Mouse (Mus musculus) kidney, adult 2 months (tissue): ENCODE data around the gene Smarcb1. TPM values are rescaled to one million over a fixed set of nuclear protein-coding genes. Genes with fewer than 3 reads are reported as not detected.
A peak's percentile ranks its signal among the peaks of the same experiment; 100 is the strongest.

Experiments used
- DNase-seq: peaks from one replicate; pipeline ENCODE4 v3.0.0; 2021
- H3K27ac ChIP-seq: fragments of 200-500 bp; 2 replicates; pipeline ENCODE4 v1.5.1; 2012; ENCODE audit warnings: low read depth, low read length, control low read depth, inconsistent platforms; ENCODE audit not compliant: insufficient read depth
- H3K27me3 ChIP-seq: fragments of 200-500 bp; replicated peaks from 2 replicates; pipeline ENCODE4 v1.6.1; 2012; ENCODE audit warnings: mild to moderate bottlenecking, moderate library complexity, low read length, inconsistent platforms; ENCODE audit not compliant: control insufficient read depth, insufficient read depth
- H3K36me3 ChIP-seq: fragments of 200-500 bp; 2 replicates; pipeline ENCODE4 v1.6.1; 2012; ENCODE audit warnings: mild to moderate bottlenecking, moderate library complexity, low read length, inconsistent platforms; ENCODE audit not compliant: control insufficient read depth, insufficient read depth
- H3K4me1 ChIP-seq: fragments of 200-500 bp; 2 replicates; pipeline ENCODE4 v1.6.1; 2011; ENCODE audit warnings: low read length; ENCODE audit not compliant: control insufficient read depth, insufficient read depth
- H3K4me3 ChIP-seq: fragments of 200-500 bp; 2 replicates; pipeline ENCODE4 v1.5.1; 2011; ENCODE audit warnings: mild to moderate bottlenecking, low read depth, low read length, control low read depth; ENCODE audit not compliant: insufficient read depth
- CTCF ChIP-seq: fragments of 200-500 bp; conservative IDR thresholded peaks from 2 replicates; pipeline ENCODE4 v1.5.1; 2011; ENCODE audit warnings: low read depth, mild to moderate bottlenecking, control low read depth, low read length, moderate library complexity, mixed read lengths; ENCODE audit not compliant: insufficient read depth, insufficient read length
- POLR2A ChIP-seq: fragments of 200-500 bp; IDR thresholded peaks from one replicate; pipeline ENCODE4 v1.6.1; 2011; ENCODE audit warnings: low read depth, low read length, control low read depth
- WGBS: fragments of 180-500 bp; shearing (Covaris S2); methylation state at CpG from one replicate; pipeline ENCODE4 v1.1.7; 2018; 5-methylcytosine and 5-hydroxymethylcytosine counted together
- polyA plus RNA-seq: library from polyadenylated mRNA; depleted of rRNA; stranded (reverse); fragments of >200 nt; gene quantifications from 2 replicates; pipeline ENCODE4 v1.2.3, GENCODE M21; 2012

Gene Smarcb1
- polyA plus RNA-seq, 1 experiment, result 37.7 TPM

DNA sequence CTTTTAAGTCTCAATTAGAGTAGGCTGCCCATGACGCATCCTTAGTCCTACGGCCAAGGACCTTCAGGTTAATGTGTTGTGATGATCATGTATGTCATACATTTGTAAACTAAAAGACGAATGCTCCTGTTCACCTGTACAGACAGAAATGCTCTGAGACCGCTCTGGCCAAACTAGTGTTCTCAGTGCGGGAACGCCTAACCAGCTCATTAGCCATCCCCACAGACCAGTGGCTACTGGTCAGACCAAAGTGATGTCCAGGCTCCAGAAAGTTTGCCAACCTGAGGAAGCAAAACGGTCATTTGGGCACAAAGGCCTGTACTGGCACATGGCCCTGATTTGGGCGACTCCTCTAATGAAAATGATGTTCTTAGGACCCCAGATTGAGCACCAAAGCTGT lies 36.7 kb downstream of the Smarcb1 start:
- WGBS, result 94% methylated on average over 8 of the region's 8 CpGs

DNA sequence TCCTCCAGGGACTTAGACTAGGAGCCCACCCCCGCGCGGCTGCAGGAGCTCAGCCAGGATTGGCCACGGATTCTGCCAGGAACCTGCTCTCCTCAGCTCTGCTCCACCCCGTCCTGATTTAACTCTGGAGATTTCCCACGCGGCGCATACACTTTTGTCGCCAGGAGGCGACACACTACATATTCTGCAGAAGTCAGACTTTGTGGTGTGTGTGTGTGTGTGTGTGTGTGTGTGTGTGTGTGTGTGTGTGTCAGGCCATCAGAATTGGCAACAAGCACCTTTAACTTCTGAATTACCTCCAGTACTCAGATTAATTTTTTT lies 38.2 kb downstream of the Smarcb1 start:
- TF ChIP-seq POLR2A, result no peak
- TF ChIP-seq CTCF, result peak; percentile 72
- Histone ChIP-seq H3K36me3 (no peaks in the 10 kb centered on the region), H3K4me1 (peaks cover 14% of the 10 kb centered on the region), H3K27me3 (no peaks in the 10 kb centered on the region), H3K4me3 (no peak overlapping the region), H3K27ac (peak overlapping the region; percentile 79)
- DNase-seq, result peak; percentile 94
- WGBS, result under 1% methylated on average over 10 of the region's 10 CpGs

More for the DNA sequence above, 36.7 kb downstream of the Smarcb1 start:
- Histone ChIP-seq H3K27me3 (no peaks in the 10 kb centered on the region), H3K4me3 (no peak overlapping the region), H3K4me1 (peaks cover 11% of the 10 kb centered on the region), H3K27ac (no peak overlapping the region), H3K36me3 (no peaks in the 10 kb centered on the region)
- no peak for DNase-seq
- no peak for TF ChIP-seq CTCF
- TF ChIP-seq POLR2A, result no peak

DNA sequence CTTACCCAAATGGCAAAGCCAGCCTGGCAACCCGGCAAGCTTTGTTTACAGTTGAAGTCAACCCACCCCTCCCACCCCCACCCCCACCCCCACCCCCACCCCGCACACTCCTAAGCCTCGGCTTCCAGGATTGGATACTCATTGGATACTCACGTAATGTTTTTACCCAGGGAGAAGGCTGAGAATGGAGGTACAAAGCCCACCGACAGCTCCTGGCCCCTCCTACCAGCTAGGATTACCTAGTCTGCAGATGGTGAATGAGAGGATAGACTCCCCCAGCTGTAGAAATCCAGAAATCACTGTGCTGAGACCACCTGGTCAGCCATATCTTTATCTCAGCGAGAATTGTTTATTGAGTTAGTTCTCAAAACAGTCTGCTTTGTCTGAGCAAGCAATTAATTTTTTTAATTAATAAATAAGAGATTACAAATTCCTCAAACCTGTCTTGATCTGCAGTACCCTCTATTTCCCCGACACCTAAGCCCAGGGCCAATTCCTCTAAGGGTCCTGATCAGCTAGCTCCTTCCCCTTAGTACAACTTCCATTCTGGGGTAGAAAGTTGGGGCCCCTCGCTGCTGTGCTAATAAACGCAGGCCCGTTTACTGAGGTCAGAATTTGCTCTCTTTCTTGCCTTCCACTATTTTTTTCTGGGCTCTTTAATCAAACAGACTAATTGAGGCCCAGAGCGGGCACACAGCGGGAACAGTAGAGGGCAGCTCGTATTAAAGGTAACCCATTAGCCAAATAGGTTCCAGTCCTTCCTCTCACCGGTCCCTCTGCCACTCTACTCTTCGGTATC lies 38.8 kb downstream of the Smarcb1 start:
- 14% methylated on average over 15 of the region's 15 CpGs for WGBS
- DNase-seq, result no peak
- H3K4me1 ChIP-seq, result peaks cover 14% of the 10 kb centered on the region
- TF ChIP-seq POLR2A (no peak), CTCF (no peak)
- H3K27me3 ChIP-seq, result no peaks in the 10 kb centered on the region
- no peak overlapping the region for H3K4me3 ChIP-seq
- H3K36me3 ChIP-seq, result no peaks in the 10 kb centered on the region
- peak overlapping the region; percentile 95 for H3K27ac ChIP-seq

DNA sequence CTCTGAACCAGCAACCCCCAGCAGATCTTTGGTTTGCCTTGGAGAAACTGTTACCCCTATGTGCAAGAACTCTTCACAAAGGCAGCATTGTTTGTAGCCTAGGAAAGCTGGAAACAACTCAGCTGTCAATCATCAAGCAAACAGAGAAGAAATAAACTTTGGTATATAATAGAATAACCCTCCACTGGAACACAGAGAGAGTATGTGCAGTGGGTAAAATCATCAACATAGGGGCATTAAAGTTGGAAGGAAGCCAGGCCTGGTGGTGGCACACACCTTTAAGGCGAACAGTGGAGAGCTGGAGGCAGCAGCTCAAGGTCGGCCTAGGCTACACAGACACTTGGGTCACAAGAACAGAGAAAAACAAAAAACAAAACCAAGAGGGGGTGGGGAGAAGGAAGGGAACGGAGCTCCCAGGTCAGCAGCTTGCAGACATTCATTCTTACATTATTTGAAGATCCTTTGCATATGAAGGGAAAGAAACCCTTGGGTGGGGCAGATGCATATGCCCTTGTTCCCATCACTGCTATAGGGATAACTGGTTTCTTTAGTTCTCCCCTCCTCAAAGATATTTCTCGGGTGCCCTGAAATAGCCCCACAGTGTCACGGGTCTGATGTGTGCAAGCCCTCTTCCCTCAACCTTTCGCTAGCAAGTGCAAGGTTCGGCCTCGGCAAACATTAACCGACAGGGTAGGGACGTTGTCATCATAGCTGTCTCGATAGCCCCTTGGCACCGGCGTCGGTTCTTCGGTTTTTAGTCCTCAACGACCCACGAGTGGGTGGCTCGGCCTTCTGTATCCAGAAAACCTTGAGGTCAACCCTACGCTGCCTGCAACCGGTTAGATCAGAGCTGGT lies 39.6 kb downstream of the Smarcb1 start:
- 24% methylated on average over 20 of the region's 20 CpGs for WGBS
- no peaks in the 10 kb centered on the region for H3K27me3 ChIP-seq
- TF ChIP-seq CTCF (no peak), POLR2A (no peak)
- DNase-seq, result peak; percentile 94
- H3K4me3 ChIP-seq, result no peak overlapping the region
- peaks cover 14% of the 10 kb centered on the region for H3K4me1 ChIP-seq
- no peaks in the 10 kb centered on the region for H3K36me3 ChIP-seq
- H3K27ac ChIP-seq, result peak overlapping the region; percentile 95

DNA sequence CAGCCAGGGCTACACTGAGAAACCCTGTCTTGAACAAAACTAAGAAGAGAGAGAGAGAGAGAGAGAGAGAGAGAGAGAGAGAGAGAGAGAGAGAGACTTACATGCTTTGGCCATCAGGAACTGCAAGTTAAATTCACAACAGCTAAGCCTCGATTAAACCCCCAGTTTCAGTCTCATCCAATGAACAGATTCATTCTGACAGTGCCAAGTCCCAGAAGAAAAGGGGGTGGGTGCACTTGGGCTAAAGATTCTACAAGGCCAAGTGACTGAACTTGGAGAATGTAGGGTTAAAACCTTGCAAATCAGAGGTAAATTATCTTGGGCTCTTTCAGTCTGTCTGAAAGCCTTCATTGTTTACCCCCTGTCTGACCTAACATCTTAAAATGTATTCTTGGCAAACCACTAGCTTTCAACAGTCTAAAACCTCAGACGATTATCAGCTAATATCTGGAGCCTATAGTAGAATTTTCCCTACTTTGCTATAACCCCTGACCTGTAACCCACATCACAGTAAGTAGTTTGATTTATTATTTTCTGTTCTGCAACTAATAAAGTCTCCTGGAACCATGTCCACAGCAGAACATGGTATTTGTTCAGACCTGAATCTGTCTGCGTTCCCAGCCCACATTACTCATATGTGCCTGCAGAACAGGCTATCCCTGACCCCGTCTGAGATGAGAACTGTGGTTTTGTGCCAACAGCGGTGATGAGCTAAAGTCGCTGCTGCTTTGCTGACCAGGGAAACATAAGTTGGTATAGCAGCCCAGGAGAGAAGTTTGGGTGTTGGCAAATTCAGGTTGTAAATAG lies 40.4 kb downstream of the Smarcb1 start:
- WGBS, result 41% methylated on average over 6 of the region's 6 CpGs
- TF ChIP-seq CTCF (no peak), POLR2A (no peak)
- Histone ChIP-seq H3K4me1 (peaks cover 14% of the 10 kb centered on the region), H3K36me3 (no peaks in the 10 kb centered on the region), H3K4me3 (no peak overlapping the region), H3K27me3 (no peaks in the 10 kb centered on the region), H3K27ac (peak overlapping the region; percentile 95)
- no peak for DNase-seq

DNA sequence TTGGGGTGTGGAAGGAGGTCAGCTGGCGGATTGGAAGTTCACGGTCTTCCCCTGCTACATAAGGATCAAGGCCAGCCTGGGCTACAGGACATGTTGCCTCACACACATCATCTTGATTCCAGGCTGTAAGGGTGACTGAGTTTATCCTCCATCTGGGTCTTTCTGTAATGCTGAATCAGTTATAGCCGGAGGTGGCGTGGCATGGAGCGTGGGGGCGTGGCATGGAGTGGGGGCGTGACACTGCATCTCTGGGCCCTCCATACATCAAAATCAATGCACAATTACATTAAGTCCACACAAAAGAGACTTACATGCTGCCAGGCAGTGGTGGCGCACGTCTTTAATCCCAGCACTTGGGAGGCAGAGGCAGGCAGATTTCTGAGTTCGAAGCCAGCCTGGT lies 41.1 kb downstream of the Smarcb1 start:
- DNase-seq, result no peak
- 94% methylated on average over 10 of the region's 10 CpGs for WGBS
- H3K27ac ChIP-seq, result no peak overlapping the region; the same call in 1 of the 2 replicates
- no peak overlapping the region for H3K4me3 ChIP-seq
- no peaks in the 10 kb centered on the region for H3K36me3 ChIP-seq
- H3K27me3 ChIP-seq, result no peaks in the 10 kb centered on the region
- no peak for TF ChIP-seq CTCF
- TF ChIP-seq POLR2A, result no peak
- peaks cover 14% of the 10 kb centered on the region for H3K4me1 ChIP-seq

DNA sequence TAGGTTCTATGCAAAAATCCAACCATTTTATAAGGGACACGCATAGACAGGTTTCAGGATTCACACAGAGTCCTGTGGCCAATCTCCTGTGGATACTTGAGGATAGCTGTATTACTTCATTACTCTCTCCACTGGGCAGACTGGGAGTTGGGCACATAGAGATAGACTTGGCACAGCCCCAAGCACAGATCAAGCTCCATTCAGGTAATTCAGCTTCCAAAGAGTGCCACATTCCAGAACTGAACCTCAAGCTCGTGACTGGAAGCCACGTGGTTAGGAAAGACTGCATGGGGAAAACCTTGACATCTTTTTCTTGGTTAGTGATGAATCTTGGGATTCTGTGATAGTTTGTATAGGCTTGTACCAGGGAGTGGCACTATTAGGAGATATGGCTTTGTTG lies 42.6 kb downstream of the Smarcb1 start:
- 68% methylated on average over 3 of the region's 3 CpGs for WGBS
- H3K27ac ChIP-seq, result no peak overlapping the region
- H3K4me1 ChIP-seq, result peaks cover 14% of the 10 kb centered on the region
- TF ChIP-seq CTCF (no peak), POLR2A (no peak)
- no peaks in the 10 kb centered on the region for H3K36me3 ChIP-seq
- DNase-seq, result peak; percentile 87
- no peaks in the 10 kb centered on the region for H3K27me3 ChIP-seq
- no peak overlapping the region for H3K4me3 ChIP-seq
